Mouse (Mus musculus) thymus, adult 2 months (tissue): ENCODE data around the gene Scamp2. TPM values are rescaled to one million over a fixed set of nuclear protein-coding genes. Genes with fewer than 3 reads are reported as not detected.

ENCODE experiments used
- DNase-seq: peaks from one replicate; pipeline ENCODE4 v3.0.0; 2021
- H3K27ac ChIP-seq: fragments of 200-500 bp; 2 replicates; pipeline ENCODE4 v1.5.1; 2012; ENCODE audit warnings: low read length, control low read depth; ENCODE audit not compliant: control insufficient read depth, insufficient read depth
- H3K27me3 ChIP-seq: fragments of 200-500 bp; 2 replicates; pipeline ENCODE4 v1.6.1; 2012; ENCODE audit warnings: mild to moderate bottlenecking, low read length, moderate library complexity, mixed read lengths; ENCODE audit not compliant: control insufficient read depth, insufficient read depth
- H3K36me3 ChIP-seq: fragments of 200-500 bp; 2 replicates; pipeline ENCODE4 v1.6.1; 2012; ENCODE audit warnings: mild to moderate bottlenecking, low read length, moderate library complexity; ENCODE audit not compliant: control insufficient read depth, insufficient read depth
- H3K4me1 ChIP-seq: fragments of 200-500 bp; replicated peaks from 2 replicates; pipeline ENCODE4 v1.6.1; 2012; ENCODE audit warnings: low read length; ENCODE audit not compliant: control insufficient read depth, insufficient read depth
- H3K4me3 ChIP-seq: fragments of 200-500 bp; 2 replicates; pipeline ENCODE4 v1.5.1; 2012; ENCODE audit warnings: mild to moderate bottlenecking, low read length, control low read depth, moderate library complexity; ENCODE audit not compliant: control insufficient read depth, insufficient read depth
- CTCF ChIP-seq: fragments of 200-500 bp; IDR thresholded peaks from 2 replicates; pipeline ENCODE4 v1.5.1; 2012; ENCODE audit warnings: mild to moderate bottlenecking, control low read depth, low read length, moderate library complexity, borderline replicate concordance; ENCODE audit not compliant: control insufficient read depth, poor library complexity, insufficient read depth; ENCODE audit errors: extremely low read depth
- POLR2A ChIP-seq: fragments of 200-500 bp; IDR thresholded peaks from 2 replicates; pipeline ENCODE4 v1.6.1; 2012; ENCODE audit warnings: mild to moderate bottlenecking, low read length, control low read depth, moderate library complexity; ENCODE audit not compliant: control insufficient read depth, poor library complexity, insufficient read depth; ENCODE audit errors: extremely low read depth
- WGBS: fragments of 180-500 bp; shearing (Covaris S2); methylation state at CpG from one replicate; pipeline ENCODE4 v1.1.7; 2018; 5-methylcytosine and 5-hydroxymethylcytosine counted together
- polyA plus RNA-seq: library from polyadenylated mRNA; depleted of rRNA; stranded (reverse); fragments of >200 nt; gene quantifications from 2 replicates; pipeline ENCODE4 v1.2.3, GENCODE M21; 2012

The Scamp2 gene
- polyA plus RNA-seq, 1 experiment, result 134 TPM

DNA sequence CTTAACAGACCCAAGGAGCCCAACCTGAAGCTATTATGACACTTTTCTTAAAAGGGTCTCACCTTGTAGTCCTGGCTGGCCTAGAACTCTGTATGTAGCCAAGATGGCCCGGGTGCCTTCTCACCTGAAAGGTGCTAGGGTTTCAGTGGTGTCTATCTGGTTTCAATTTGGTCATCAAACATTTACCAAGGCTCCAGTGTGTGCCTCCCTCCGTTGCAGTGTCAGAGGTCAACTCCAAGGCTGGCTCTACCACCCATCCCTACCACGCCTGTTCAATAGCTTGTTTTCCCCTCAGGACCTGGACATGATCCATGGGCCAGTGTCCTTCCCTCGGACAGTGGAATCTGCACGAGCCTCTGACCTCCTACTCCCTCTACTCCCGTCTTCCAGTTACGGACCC, 63.6 kb downstream of the Scamp2 start:
- DNase-seq, result no peak
- TF ChIP-seq CTCF (no peak), POLR2A (no peak)
- peaks cover 16% of the 10 kb centered on the region for H3K4me1 ChIP-seq
- no peaks in the 10 kb centered on the region for H3K27me3 ChIP-seq
- 93% methylated on average over 7 of the region's 7 CpGs for WGBS
- H3K4me3 ChIP-seq, result no peak overlapping the region
- peaks cover 46% of the 10 kb centered on the region for H3K36me3 ChIP-seq
- no peak overlapping the region for H3K27ac ChIP-seq

DNA sequence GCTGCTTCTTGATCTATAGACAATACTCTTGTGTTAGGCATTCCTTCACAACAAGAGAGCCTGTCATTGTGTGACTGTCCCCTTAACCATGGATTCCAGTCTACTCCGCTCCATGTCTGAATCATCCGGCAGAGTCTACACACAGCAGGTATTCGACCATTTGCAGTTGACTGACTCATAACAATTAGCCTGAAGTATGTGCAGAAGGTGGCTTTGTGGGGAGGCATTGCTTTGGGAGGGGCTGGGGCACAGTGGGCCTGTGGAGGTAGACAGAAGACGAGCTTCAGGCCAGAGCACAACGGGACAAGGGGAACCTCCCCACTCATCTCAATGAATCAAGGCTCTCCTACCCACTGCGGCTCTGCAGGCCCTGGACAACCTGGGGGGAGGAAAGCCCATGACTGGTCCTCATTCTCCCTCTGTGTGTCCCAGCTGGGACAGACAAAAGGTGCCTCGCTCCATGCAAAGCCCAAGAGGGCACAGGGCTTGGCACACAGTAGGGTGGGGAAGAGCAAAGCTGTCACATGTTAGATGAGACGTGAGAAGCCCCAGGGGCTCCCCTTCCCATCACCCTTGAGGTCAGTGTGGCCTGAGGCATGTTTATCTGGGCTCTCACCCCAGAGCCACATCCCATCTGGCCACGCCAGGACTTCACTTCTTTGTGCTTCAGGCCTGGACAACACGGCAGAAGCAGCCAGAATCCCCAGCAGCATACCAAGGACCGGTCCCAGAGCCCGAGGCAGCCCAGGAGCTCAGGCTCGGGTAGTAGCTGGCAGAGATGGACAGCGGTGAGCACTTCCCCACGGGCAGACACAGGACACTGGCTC, 65.1 kb downstream of the Scamp2 start:
- TF ChIP-seq CTCF, result no peak
- Histone ChIP-seq H3K27ac (no peak overlapping the region), H3K36me3 (peaks cover 62% of the 10 kb centered on the region), H3K27me3 (no peaks in the 10 kb centered on the region), H3K4me1 (peaks cover 14% of the 10 kb centered on the region), H3K4me3 (no peak overlapping the region)
- 92% methylated on average over 15 of the region's 15 CpGs for WGBS
- no peak for DNase-seq

GRCm38 (mm10) chr9:57627191-57627590, 66.4 kb downstream of the Scamp2 start:
- WGBS, result 96% methylated on average over 17 of the region's 17 CpGs
- DNase-seq, result no peak
- Histone ChIP-seq H3K36me3 (peaks cover 64% of the 10 kb centered on the region), H3K27me3 (no peaks in the 10 kb centered on the region), H3K27ac (no peak overlapping the region), H3K4me3 (no peak overlapping the region), H3K4me1 (peaks cover 12% of the 10 kb centered on the region)
- TF ChIP-seq CTCF (no peak), POLR2A (no peak)

- Histone ChIP-seq H3K4me3 (no peak overlapping the region), H3K36me3 (peaks cover 64% of the 10 kb centered on the region), H3K27ac (no peak overlapping the region), H3K4me1 (peaks cover 12% of the 10 kb centered on the region), H3K27me3 (no peaks in the 10 kb centered on the region)
- WGBS, result 94% methylated on average over 11 of the region's 11 CpGs
- TF ChIP-seq CTCF (no peak), POLR2A (no peak)
- no peak for DNase-seq
Observed at GRCm38 (mm10) chr9:57627892-57628291, 67.1 kb downstream of the Scamp2 start.

DNA sequence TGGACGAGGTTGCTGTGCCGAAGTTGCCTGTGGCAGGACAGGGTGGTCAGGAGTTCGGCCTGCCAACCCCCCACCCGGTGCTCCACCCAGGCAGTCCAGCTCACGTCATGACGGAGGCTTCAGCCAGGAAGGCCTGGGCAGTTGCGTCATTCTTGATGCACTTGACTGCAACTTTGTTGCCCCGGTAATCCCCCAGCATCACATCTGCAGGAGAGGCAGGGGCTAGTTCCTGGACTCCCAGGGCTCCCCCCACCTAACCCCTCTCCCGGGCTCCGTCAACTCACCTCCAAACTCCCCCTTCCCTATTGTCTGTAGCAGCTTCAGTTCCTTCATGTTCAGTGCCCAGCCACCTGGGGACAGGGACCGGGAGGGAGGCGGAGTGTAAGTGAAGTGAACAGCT, 68.0 kb downstream of the Scamp2 start:
- peak overlapping the region; percentile 7; the same call in 1 of the 2 replicates for H3K27ac ChIP-seq
- 78% methylated on average over 12 of the region's 12 CpGs for WGBS
- peaks cover 21% of the 10 kb centered on the region for H3K4me1 ChIP-seq
- peaks cover 64% of the 10 kb centered on the region for H3K36me3 ChIP-seq
- no peak for TF ChIP-seq POLR2A
- TF ChIP-seq CTCF, result no peak
- no peaks in the 10 kb centered on the region for H3K27me3 ChIP-seq
- no peak for DNase-seq
- H3K4me3 ChIP-seq, result no peak overlapping the region

- Histone ChIP-seq H3K4me1 (peaks cover 26% of the 10 kb centered on the region), H3K36me3 (peaks cover 64% of the 10 kb centered on the region), H3K27ac (no peak overlapping the region; the same call in 1 of the 2 replicates), H3K4me3 (no peak overlapping the region), H3K27me3 (no peaks in the 10 kb centered on the region)
- peak; percentile 75 for DNase-seq
- TF ChIP-seq CTCF, result peak; percentile 99
- no peak for TF ChIP-seq POLR2A
- WGBS, result 32% methylated on average over 14 of the region's 14 CpGs
Observed at GRCm38 (mm10) chr9:57629118-57629874, 68.6 kb downstream of the Scamp2 start.
